Mouse (Mus musculus) heart, embryonic 11.5 days (tissue): ENCODE measurements around the gene Runx1. TPM values are rescaled to one million over a fixed set of nuclear protein-coding genes. Genes with fewer than 3 reads are reported as not detected.

ENCODE experiments used
- ATAC-seq: fragments of 200-750 bp; cut with Nextera tagmentation; replicated peaks from 2 replicates; pipeline ENCODE4 v1.8.0; 2017; ENCODE audit warnings: moderate library complexity; ENCODE audit not compliant: insufficient number of reproducible peaks, low FRiP score, low TSS enrichment
- H3K27ac ChIP-seq: fragments of 300-500 bp; sonication (generic); 2 replicates; pipeline ENCODE4 v1.5.1; 2014; ENCODE audit warnings: mild to moderate bottlenecking, low read depth, low read length
- H3K27me3 ChIP-seq: fragments of 300-500 bp; sonication (generic); 2 replicates; pipeline ENCODE4 v1.6.1; 2014; ENCODE audit warnings: mild to moderate bottlenecking, low read length, mixed read lengths; ENCODE audit not compliant: control insufficient read depth, insufficient read depth
- H3K36me3 ChIP-seq: fragments of 300-500 bp; sonication (generic); 2 replicates; pipeline ENCODE4 v1.6.1; 2014; ENCODE audit warnings: mild to moderate bottlenecking, low read length, moderate library complexity, mixed read lengths; ENCODE audit not compliant: control insufficient read depth, insufficient read depth
- H3K4me1 ChIP-seq: fragments of 300-500 bp; sonication (generic); 2 replicates; pipeline ENCODE4 v1.6.1; 2014; ENCODE audit warnings: low read length; ENCODE audit not compliant: control insufficient read depth, insufficient read depth
- H3K4me2 ChIP-seq: fragments of 300-500 bp; sonication (generic); 2 replicates; pipeline ENCODE4 v1.6.1; 2014; ENCODE audit warnings: mild to moderate bottlenecking, moderate library complexity
- H3K4me3 ChIP-seq: fragments of 300-500 bp; sonication (generic); 2 replicates; pipeline ENCODE4 v1.5.1; 2014; ENCODE audit warnings: low read depth, low read length
- H3K9ac ChIP-seq: fragments of 300-500 bp; sonication (generic); 2 replicates; pipeline ENCODE4 v1.6.1; 2014; ENCODE audit warnings: mild to moderate bottlenecking, low read depth, low read length, moderate library complexity
- H3K9me3 ChIP-seq: fragments of 300-500 bp; sonication (generic); replicated peaks from 2 replicates; pipeline ENCODE4 v1.6.1; 2016; ENCODE audit warnings: low read length; ENCODE audit not compliant: control insufficient read depth
- WGBS: fragments of 180-500 bp; shearing (Covaris S2); extraction: QIAGEN DNeasy Blood & Tissue Kit; methylation state at CpG from one replicate; pipeline ENCODE4 v1.1.7; 2014; ENCODE audit not compliant: insufficient replicate concordance; 5-methylcytosine and 5-hydroxymethylcytosine counted together
- polyA plus RNA-seq: library from polyadenylated mRNA; unstranded; fragments of >200 nt; fragmentation: Nextera tagmentation; extraction: Ambion mirVana; gene quantifications from 2 replicates; pipeline ENCODE4 v1.2.1, GENCODE M21; 2014

The Runx1 gene
- polyA plus RNA-seq, 1 experiment from 2014 or later: 2.5 TPM

- Histone ChIP-seq H3K9me3 (no peaks in the 10 kb centered on the region), H3K4me1 (peaks cover 5% of the 10 kb centered on the region; the same call in 1 of the 2 replicates), H3K4me2 (no peak overlapping the region), H3K27me3 (peaks cover 13% of the 10 kb centered on the region), H3K36me3 (no peaks in the 10 kb centered on the region), H3K4me3 (no peak overlapping the region), H3K9ac (no peak overlapping the region), H3K27ac (no peak overlapping the region)
- no peak for ATAC-seq
- 51% methylated on average over 12 of the region's 12 CpGs for WGBS
Observed at GRCm38 (mm10) chr16:92744172-92744777, 81.7 kb downstream of the Runx1 start.

- Histone ChIP-seq H3K27ac (no peak overlapping the region), H3K36me3 (no peaks in the 10 kb centered on the region), H3K4me2 (no peak overlapping the region), H3K4me3 (no peak overlapping the region), H3K9me3 (no peaks in the 10 kb centered on the region), H3K27me3 (peaks cover 13% of the 10 kb centered on the region), H3K4me1 (peaks cover 5% of the 10 kb centered on the region; the same call in 1 of the 2 replicates), H3K9ac (no peak overlapping the region)
- WGBS: 72% methylated on average over 4 of the region's 4 CpGs
- ATAC-seq: no peak
Observed at GRCm38 (mm10) chr16:92743755-92744154, 82.2 kb downstream of the Runx1 start.

DNA sequence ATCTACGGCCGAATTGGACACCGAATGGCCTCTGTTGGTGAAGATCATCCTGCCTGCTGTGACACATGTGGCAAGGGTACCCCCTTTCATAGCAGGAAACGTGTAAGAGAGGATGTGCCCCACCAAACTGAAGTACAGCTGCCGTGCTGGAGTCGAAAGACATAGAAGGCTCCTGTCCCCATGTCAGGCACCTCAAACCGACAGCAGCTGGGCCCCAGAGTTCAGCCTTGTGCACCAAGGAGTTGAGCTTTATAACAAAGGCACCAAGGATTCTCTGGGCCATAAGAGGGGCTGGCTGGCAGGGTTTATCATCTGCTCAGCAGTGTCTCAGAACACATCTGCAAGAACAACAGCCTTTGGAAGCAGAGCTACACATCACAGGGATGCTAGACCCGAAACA lies 84.6 kb downstream of the Runx1 start:
- no peak overlapping the region for H3K4me2 ChIP-seq

DNA sequence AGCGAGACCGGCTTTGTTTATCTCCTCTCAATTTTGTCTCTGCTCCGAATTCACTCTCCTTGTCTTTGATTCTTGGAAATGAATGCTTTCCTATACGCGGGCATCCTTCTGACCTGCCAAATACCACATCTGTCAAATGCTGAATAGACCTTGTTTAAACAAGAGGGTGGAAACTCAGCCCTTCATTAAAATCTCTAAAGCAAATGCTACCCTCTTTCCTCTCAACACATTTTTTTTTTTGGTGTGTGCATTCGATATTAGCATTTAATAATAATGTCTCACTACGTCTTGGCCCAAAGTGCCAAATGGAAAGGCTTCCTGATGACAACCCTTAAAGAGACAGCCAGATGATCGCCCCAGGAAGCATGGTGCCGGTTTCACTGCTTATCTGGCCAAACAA lies 85.4 kb downstream of the Runx1 start:
- Histone ChIP-seq H3K36me3 (no peaks in the 10 kb centered on the region), H3K9me3 (no peaks in the 10 kb centered on the region), H3K4me1 (peaks cover 5% of the 10 kb centered on the region; the same call in 1 of the 2 replicates), H3K9ac (no peak overlapping the region), H3K4me3 (no peak overlapping the region), H3K27me3 (peaks cover 6% of the 10 kb centered on the region), H3K4me2 (no peak overlapping the region), H3K27ac (no peak overlapping the region)
- no peak for ATAC-seq
- WGBS: 63% methylated on average over 9 of the region's 9 CpGs

More for the DNA sequence above, 84.6 kb downstream of the Runx1 start:
- H3K36me3 ChIP-seq: no peaks in the 10 kb centered on the region
- H3K27ac ChIP-seq: no peak overlapping the region
- H3K4me3 ChIP-seq: no peak overlapping the region
- peaks cover 7% of the 10 kb centered on the region for H3K27me3 ChIP-seq
- ATAC-seq: no peak
- no peaks in the 10 kb centered on the region for H3K9me3 ChIP-seq
- H3K9ac ChIP-seq: no peak overlapping the region
- WGBS: 81% methylated on average over 8 of the region's 8 CpGs
- H3K4me1 ChIP-seq: peaks cover 5% of the 10 kb centered on the region; the same call in 1 of the 2 replicates

GRCm38 (mm10) chr16:92739997-92740396 lies 86.0 kb downstream of the Runx1 start:
- no peak overlapping the region for H3K4me3 ChIP-seq
- no peak for ATAC-seq
- WGBS: 65% methylated on average over 12 of the region's 12 CpGs
- no peak overlapping the region for H3K27ac ChIP-seq
- no peaks in the 10 kb centered on the region for H3K36me3 ChIP-seq
- peaks cover 5% of the 10 kb centered on the region; the same call in 1 of the 2 replicates for H3K4me1 ChIP-seq
- no peaks in the 10 kb centered on the region for H3K9me3 ChIP-seq
- H3K9ac ChIP-seq: no peak overlapping the region
- H3K27me3 ChIP-seq: peaks cover 2% of the 10 kb centered on the region; the same call in 1 of the 2 replicates
- no peak overlapping the region for H3K4me2 ChIP-seq

- no peak for ATAC-seq
Observed at GRCm38 (mm10) chr16:92739071-92739793, 86.7 kb downstream of the Runx1 start.

DNA sequence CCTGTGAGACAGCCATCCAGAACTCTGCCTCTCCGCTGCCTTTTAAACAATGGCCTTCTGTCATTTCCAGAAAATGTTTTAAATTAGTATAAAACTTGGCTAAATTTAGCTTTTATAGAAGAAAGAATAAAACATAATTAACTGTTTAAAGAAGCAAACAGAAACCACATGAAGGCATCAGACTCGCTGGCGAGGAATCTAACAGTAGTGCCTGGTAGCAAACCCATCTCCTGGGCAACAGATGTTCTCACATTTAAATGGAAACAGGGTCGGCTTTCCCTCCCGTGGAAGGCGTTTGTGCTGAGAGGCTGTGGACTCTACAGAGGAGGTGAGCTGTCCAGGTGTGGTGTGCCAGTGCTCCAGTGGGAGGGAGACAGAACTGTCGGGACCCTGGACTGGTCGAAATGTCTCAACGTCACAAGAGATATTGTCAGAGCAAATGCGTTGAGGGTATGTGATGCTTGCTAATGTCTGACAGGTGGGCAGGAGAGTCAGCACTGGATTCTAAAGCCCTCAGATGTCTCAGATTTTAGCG lies 87.4 kb downstream of the Runx1 start:
- Histone ChIP-seq H3K4me3 (no peak overlapping the region), H3K27me3 (no peaks in the 10 kb centered on the region; the same call in 1 of the 2 replicates), H3K27ac (no peak overlapping the region), H3K36me3 (no peaks in the 10 kb centered on the region), H3K4me1 (no peaks in the 10 kb centered on the region), H3K9me3 (no peaks in the 10 kb centered on the region), H3K9ac (no peak overlapping the region), H3K4me2 (no peak overlapping the region)
- 69% methylated on average over 11 of the region's 11 CpGs for WGBS
- ATAC-seq: no peak

More at GRCm38 (mm10) chr16:92739071-92739793, 86.7 kb downstream of the Runx1 start:
- Histone ChIP-seq H3K4me3 (no peak overlapping the region), H3K4me1 (peaks cover 4% of the 10 kb centered on the region; the same call in 1 of the 2 replicates), H3K9ac (no peak overlapping the region), H3K4me2 (no peak overlapping the region), H3K27ac (no peak overlapping the region), H3K36me3 (no peaks in the 10 kb centered on the region), H3K9me3 (no peaks in the 10 kb centered on the region), H3K27me3 (no peaks in the 10 kb centered on the region; the same call in 1 of the 2 replicates)
- 79% methylated on average over 7 of the region's 7 CpGs for WGBS

- Histone ChIP-seq H3K4me3 (no peak overlapping the region), H3K36me3 (no peaks in the 10 kb centered on the region), H3K9me3 (no peaks in the 10 kb centered on the region), H3K27ac (no peak overlapping the region), H3K4me1 (0 out of 2 replicates have a peak, but pooled peaks cover 2% of the 10 kb centered on the region), H3K4me2 (no peak overlapping the region), H3K9ac (no peak overlapping the region), H3K27me3 (peaks cover 18% of the 10 kb centered on the region)
- ATAC-seq: no peak
- 82% methylated on average over 9 of the region's 9 CpGs for WGBS
Observed at GRCm38 (mm10) chr16:92726870-92727269, 99.1 kb downstream of the Runx1 start.
